Mouse (Mus musculus): ENCODE measurements at regions not wholly inside any gene's neighbourhood (a gene's known extent, or its start where the extent isn't known, plus 50 kb on each side); places are given as distances from the start of the nearest gene placed in this dataset.

- no peak overlapping the region for H3K27ac ChIP-seq (replicated peaks; ENCODE audit: low read depth, low read length)
- WGBS, result 81% methylated on average over 1 of the region's 1 CpGs
- no peak overlapping the region for H3K9ac ChIP-seq (replicated peaks; ENCODE audit: low read length)
- no peak for DNase-seq (ENCODE audit: low spot score)
- H3K27me3 ChIP-seq (ENCODE audit: control insufficient read depth, insufficient read depth, low read length), result no peaks in the 10 kb centered on the region
- no peaks in the 10 kb centered on the region for H3K9me3 ChIP-seq (replicated peaks; ENCODE audit: control insufficient read depth, low read length)
- no peaks in the 10 kb centered on the region for H3K36me3 ChIP-seq (replicated peaks; ENCODE audit: control insufficient read depth, insufficient read depth, low read depth, low read length)
- no peak for ATAC-seq (replicated peaks; ENCODE audit: insufficient number of reproducible peaks, low FRiP score, low TSS enrichment, low read depth)
- H3K4me2 ChIP-seq (ENCODE audit: low read depth, low read length), result no peak overlapping the region
- no peaks in the 10 kb centered on the region for H3K4me1 ChIP-seq (ENCODE audit: control insufficient read depth, insufficient read depth, low read length)
- no peak overlapping the region for H3K4me3 ChIP-seq (ENCODE audit: low read depth, low read length)
These were observed 247.9 kb upstream of the Zc3h15 start for GRCm38 (mm10) chr2:83396307-83396706.

GRCm38 (mm10) chr2:83396820-83397609 lies 247.2 kb upstream of the Zc3h15 start:
- Histone ChIP-seq H3K9me3 (replicated peaks; ENCODE audit: control insufficient read depth, low read length) (no peaks in the 10 kb centered on the region), H3K27ac (replicated peaks; ENCODE audit: low read depth, low read length) (no peak overlapping the region), H3K4me2 (ENCODE audit: low read depth, low read length) (no peak overlapping the region), H3K4me1 (ENCODE audit: control insufficient read depth, insufficient read depth, low read length) (no peaks in the 10 kb centered on the region), H3K36me3 (replicated peaks; ENCODE audit: control insufficient read depth, insufficient read depth, low read depth, low read length) (no peaks in the 10 kb centered on the region), H3K4me3 (ENCODE audit: low read depth, low read length) (no peak overlapping the region), H3K27me3 (ENCODE audit: control insufficient read depth, insufficient read depth, low read length) (no peaks in the 10 kb centered on the region), H3K9ac (replicated peaks; ENCODE audit: low read length) (no peak overlapping the region)
- WGBS, result 65% methylated on average over 2 of the region's 2 CpGs
- DNase-seq (ENCODE audit: low spot score) (no peak), ATAC-seq (replicated peaks; ENCODE audit: insufficient number of reproducible peaks, low FRiP score, low TSS enrichment, low read depth) (peak; percentile 70; the same call in 1 of the 2 replicates)

GRCm38 (mm10) chr2:83442739-83443138 lies 201.5 kb upstream of the Zc3h15 start:
- ATAC-seq (replicated peaks; ENCODE audit: insufficient number of reproducible peaks, low FRiP score, low TSS enrichment, low read depth) (no peak), DNase-seq (ENCODE audit: low spot score) (no peak)
- no peak overlapping the region for H3K4me2 ChIP-seq (ENCODE audit: low read depth, low read length)
- no peak overlapping the region for H3K4me3 ChIP-seq (ENCODE audit: low read depth, low read length)
- no peak overlapping the region for H3K27ac ChIP-seq (replicated peaks; ENCODE audit: low read depth, low read length)
- H3K9me3 ChIP-seq (replicated peaks; ENCODE audit: control insufficient read depth, low read length), result no peaks in the 10 kb centered on the region
- no peaks in the 10 kb centered on the region for H3K4me1 ChIP-seq (ENCODE audit: control insufficient read depth, insufficient read depth, low read length)
- H3K36me3 ChIP-seq (replicated peaks; ENCODE audit: control insufficient read depth, insufficient read depth, low read depth, low read length), result no peaks in the 10 kb centered on the region
- H3K27me3 ChIP-seq (ENCODE audit: control insufficient read depth, insufficient read depth, low read length), result no peaks in the 10 kb centered on the region
- no peak overlapping the region for H3K9ac ChIP-seq (replicated peaks; ENCODE audit: low read length)
- WGBS, result 67% methylated on average over 5 of the region's 5 CpGs

- H3K4me2 ChIP-seq (ENCODE audit: low read depth, low read length), result no peak overlapping the region
- DNase-seq (ENCODE audit: low spot score) (no peak), ATAC-seq (replicated peaks; ENCODE audit: insufficient number of reproducible peaks, low FRiP score, low TSS enrichment, low read depth) (no peak; the same call in 1 of the 2 replicates)
- WGBS, result 82% methylated on average over 4 of the region's 4 CpGs
- H3K4me1 ChIP-seq (ENCODE audit: control insufficient read depth, insufficient read depth, low read length), result no peaks in the 10 kb centered on the region
- H3K9ac ChIP-seq (replicated peaks; ENCODE audit: low read length), result no peak overlapping the region
- H3K9me3 ChIP-seq (replicated peaks; ENCODE audit: control insufficient read depth, low read length), result no peaks in the 10 kb centered on the region
- H3K4me3 ChIP-seq (ENCODE audit: low read depth, low read length), result no peak overlapping the region
- no peak overlapping the region for H3K27ac ChIP-seq (replicated peaks; ENCODE audit: low read depth, low read length)
- no peaks in the 10 kb centered on the region for H3K36me3 ChIP-seq (replicated peaks; ENCODE audit: control insufficient read depth, insufficient read depth, low read depth, low read length)
- H3K27me3 ChIP-seq (ENCODE audit: control insufficient read depth, insufficient read depth, low read length), result no peaks in the 10 kb centered on the region
These were observed 192.9 kb upstream of the Zc3h15 start for GRCm38 (mm10) chr2:83451378-83451777.

All from embryonic facial prominence, embryonic 11.5 days (tissue).